Mouse (Mus musculus) embryo, embryonic 9.5 days (tissue): ENCODE measurements around the gene Phyh.
"Not testable (repeated sequence)": the region's sequence is repeated elsewhere in the genome, so short reads cannot be mapped to it uniquely, and the experiment has no call there.

Experiments used
- DNase-seq: peaks from one replicate; pipeline ENCODE4 v3.0.0-alpha.2; 2017; ENCODE audit errors: extremely low spot score

Gene Phyh

DNA sequence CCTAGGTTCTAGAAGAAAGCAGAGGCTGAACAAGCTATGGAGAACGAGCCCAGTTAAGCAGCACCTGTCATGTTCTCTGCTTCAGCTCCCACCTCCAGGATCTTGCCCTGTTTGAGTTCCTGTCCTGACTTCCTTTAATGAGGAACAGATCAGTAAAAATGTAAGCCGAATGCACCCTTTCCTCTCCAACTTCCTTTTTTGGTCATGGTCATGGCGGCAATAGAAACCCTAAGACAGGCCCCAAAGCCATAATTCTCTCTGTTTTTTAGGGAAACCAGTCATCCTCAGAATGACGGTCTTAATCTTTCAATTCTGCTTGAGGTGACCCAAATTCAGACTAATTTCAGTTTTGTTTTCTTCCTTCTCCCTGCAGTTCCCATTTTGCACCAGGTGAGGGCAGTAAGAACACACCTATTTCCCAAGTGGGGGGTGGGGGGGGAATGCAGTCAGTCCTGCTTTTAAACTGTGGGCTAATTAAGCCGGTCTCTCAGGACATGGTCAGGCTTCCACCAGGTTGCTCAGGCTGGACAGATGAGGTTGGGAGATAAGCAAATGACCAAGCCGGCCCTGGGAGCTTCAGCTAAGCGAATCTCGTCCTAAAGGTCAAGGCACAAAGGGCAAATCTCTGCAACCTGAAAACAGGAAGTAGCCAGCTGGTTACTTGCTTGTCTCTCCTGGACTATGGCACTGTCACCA is 1.3 kb upstream of the Phyh start:
- peak; percentile 74 for DNase-seq

DNA sequence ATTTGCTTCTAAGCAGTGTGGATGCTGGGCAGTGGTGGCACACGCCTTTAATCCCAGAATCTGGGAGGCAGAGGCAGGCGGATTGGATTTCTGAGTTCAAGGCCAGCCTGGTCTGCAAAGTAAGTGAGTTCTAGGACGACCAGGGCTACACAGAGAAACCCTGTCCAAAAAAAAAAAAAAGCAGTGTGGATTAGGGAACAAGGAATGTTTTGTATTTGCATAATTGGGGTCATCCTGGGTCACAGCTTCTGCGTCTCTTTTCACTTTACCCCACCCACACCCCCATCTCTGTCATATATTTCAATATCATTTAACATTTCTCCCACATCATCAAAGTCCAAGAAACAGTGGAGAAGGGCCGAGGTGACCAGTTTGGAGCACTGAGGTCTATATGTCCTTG is 2.2 kb downstream of the Phyh start:
- no peak for DNase-seq

DNA sequence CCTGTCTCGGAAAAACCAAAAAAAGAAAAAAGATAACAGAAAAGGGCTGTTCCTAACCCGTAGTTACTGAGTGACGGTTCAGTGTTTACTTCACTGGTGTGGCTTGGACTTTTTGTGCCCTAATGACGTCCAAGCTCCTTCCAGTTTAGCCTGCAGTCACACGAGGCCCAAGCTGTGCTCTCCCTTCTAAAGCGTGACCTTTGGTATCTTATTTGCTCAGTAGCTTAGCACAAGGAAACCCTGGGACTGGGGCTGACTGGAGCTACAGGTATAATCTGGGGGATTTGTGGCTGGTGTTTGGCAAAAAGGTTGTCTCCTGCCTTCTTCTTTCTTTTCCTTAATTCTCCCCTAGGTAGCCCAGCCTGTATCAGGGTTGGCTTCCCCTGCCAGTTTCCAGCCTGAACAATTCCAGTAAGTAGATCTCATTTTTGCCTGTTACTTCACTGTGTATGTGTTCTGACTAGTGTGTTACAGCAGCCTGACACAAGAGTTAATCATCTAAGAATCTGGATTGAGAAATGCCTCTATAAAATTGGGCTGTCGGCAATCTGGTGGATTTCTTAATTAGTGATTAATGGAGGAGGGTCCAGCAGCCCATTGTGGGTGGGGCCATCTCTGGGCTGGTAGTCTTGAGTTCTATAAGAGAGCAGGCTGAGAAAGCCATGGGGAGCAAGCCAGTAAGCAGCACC is 3.8 kb downstream of the Phyh start:
- DNase-seq, result no peak

DNA sequence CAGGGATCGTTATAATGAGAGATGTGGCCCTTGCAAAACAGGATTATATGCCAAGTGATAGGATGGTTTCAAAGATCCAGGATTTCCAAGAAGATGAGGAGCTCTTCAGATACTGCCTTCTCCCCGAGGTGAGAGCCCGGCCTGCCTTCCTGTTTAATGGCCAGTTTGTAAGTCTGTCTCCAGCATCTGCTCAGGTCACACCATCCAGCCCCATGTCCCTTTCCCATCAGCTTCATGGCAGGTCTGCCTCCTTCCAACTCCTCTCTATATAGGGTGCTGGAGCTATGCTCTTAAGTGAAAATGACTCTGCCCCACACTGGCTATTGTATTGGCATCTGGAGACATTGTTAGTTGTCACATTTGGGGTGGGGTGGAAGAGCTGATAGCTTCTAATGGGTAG is 8.6 kb downstream of the Phyh start:
- no peak for DNase-seq

DNA sequence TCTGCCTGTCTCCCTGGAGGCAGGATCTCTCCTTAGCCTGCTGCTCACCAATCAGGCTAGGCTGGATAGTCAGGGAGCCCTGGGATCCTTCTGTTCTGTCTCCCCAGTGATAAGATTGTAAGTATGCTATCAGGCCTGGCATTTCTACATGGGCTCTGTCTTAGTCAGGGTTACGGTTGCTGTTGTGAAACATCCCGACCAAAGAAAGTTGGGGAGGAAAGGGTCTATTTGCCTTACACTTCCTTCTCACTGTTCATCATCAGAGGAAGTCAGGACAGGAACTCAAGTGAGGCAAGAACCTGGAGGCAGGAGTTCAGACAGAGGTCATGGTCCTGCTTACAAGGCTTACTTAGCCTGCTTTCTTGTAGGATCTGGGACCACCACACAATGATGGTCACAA is 10.4 kb downstream of the Phyh start:
- no peak for DNase-seq

DNA sequence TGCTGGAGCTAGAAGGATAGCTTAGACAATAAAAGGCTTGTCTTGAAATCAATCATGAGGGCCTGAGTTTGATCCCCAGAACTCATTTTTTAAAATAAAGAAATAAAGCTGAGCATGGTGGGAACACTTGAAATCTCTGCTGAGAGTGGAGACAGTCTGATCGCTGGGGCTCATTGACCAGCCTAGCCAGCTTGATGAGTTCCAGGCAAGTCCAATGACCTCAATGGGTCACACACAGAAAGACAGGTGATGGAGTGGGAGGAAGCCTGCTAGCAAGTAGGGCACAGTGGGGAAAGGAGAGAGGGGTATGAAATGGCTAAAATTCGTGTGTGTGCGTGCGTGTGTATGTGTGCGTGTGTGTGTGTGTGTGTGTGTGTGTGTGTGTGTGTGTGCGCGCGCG is 15.7 kb downstream of the Phyh start:
- DNase-seq, result no peak

DNA sequence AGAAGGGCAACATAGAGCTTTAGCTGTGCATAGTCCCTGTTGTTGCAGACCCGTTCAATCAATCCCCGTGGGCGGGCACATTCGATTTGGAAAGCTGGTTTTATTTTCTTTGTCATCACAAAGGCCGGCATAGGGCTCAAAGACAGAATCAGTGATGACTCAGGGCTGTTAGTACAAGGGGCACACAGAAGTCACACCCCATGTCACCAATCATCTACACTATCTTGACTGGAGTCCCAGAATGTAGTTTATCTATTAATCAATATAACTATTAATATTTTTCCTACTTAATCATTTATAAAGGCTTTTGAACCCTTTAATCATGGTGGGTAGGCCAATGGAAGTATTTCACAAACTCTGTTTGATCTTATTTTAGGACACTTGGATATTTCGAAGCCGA is 19.1 kb downstream of the Phyh start:
- DNase-seq, result no peak

DNA sequence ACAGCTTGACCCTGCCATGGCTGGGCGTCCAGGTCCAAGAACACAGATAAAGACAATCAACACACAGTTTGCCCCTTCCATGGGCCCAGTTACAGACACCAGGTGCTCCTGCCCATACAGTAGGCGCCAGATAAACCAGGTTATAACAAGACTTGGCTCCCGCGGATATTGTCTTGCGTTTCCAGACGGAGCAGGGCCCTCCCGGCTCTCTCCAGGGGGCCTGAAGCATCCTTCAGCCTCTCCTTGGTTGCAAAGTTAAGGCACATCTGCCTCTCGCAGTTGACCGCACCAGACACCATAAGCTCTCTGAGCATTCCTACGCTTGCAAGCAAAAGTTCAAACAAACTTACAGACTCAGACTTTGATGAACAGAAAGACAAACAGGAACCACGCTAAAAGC is 22.0 kb downstream of the Phyh start:
- no peak for DNase-seq

DNA sequence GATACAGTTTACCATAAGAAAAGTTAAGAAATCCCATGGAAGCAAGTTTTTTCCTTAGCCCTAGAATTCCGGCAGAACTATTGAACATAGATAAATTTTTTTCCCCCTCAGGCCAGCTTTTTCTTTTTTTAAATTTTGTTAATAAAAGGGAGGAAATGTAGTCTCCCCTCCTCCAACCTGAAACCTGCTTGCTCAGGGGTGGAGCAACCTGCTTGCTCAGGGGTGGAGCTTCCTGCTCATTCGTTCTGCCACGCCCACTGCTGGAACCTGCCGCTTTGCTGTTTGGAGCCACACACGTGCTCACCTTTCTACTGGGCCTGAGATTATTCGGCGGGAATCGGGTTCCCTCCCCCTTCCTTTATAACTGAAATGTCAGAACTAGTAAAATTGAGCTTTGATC is 30.9 kb downstream of the Phyh start:
- DNase-seq, result not testable (repeated sequence)

DNA sequence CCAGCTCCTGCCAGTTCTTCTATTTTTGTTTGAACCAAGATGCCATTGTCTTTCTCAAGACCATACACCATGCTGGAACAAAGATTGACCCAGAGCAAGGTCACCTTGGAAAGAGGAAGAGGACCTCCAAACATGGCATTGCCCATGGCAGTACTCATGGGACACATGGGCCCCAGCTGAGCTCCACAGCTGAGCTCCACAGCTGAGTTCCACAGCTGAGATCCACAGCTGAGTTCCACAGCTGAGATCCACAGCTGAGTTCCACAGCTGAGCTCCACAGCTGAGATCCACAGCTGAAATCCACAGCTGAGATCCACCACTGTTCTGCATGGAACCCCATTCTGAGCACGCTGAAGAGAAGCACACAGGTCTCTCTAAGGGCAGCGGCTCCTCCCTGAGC is 32.2 kb downstream of the Phyh start:
- no peak for DNase-seq

DNA sequence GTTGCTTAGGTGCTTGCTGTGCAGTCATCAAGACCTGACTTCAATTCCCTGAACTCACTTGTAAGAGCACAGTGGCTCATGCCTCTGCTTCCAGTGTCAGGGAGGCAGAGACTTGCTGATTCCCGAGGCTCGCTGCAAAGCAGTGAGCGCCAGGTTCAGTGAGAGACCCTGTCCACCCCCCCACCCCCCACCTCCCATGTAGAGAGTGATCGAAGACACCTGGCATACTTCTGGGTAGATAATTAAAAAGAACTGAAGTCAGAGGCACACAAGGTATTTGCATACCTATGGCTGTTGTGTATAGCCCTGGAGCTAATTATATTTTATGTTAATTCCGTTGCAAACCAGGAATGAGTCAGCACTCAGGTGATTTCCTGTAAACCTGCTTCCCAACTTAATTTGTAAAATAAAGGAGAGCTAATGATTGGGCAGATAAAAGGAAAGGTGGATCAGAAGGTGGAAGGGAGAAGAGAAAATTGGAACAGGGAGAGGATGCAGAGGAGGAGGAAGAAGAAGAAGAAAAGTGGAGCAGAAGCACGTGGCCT is 35.5 kb downstream of the Phyh start:
- DNase-seq, result no peak

DNA sequence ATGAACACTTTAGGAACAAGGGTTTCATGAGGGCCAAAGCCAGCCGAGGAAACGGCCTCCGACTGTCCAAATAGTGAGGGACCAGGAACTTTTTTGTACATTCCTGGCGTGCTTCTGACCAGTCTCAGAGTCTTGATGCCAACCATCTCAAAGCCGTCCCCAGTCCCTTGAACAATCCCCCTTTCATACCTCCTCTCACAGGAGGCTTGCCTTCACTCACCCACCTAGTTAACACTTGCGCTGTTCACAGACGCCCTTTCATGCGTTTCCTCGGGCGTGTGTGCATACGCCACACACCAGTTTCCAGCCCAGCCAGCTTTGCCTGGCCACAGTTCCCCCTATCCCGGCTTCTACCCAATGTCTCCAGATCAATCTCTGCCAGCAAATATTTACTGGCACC is 39.2 kb downstream of the Phyh start:
- DNase-seq, result no peak

DNA sequence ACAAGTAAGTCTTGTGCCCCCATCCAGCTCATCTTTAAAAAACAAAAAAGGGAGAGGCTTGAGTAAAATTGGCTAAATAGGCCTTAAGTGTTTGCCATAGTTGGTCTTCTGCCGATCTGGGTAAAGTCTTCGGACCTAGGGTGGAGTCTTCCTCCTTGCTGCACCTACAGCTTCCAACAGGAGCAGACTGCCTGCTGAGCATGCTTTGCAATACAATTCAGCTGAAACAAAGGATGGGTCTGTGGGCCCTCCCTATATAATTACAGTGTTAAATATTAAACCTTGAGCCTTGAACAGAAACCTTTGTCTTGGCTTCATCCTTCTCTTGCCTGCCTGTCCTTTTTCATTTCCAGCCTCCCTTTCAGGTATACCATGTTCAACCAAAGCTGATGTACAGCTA is 49.0 kb downstream of the Phyh start:
- DNase-seq, result no peak

DNA sequence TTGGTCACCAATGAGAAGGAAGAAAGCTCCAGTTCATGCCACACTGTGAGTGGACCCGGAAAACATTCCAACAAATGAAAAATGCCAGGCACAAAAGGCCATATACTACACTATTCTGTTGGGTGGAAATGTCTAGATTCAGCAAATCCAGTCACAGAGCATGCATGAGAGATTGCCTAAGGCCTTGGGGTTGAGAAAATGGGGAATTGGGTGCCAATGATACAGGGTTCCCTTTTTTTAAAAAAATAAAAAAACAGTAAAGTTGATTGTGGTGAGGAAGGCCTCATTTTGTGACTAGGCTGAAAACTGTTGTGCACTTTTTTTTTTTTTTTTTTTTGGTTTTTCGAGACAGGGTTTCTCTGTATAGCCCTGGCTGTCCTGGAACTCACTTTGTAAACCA is 50.3 kb downstream of the Phyh start:
- no peak for DNase-seq

DNA sequence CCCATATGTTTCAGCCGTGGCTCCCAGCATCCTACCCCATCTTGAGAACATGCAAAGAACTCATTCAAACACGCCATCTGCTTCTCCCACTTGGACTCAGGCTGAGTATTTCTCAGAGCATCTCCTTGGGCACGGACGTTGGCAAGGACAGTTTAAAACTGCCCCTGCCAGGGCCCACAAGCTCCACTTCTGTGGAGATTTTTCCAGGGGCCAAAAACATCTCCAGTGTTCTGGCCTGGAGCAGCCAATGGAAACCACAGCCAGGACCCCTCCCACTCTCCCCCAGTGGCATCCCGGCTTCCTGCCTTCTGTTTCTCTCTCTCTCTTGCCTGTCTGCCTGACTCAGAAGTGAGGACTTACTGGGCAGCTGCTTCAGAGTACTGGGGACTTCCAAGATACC is 57.0 kb downstream of the Phyh start, which contains the start of gene Ucma:
Ucma (plus strand) TSS at position 316 of the 400 bp plus-strand sequence.
- DNase-seq, result no peak

DNA sequence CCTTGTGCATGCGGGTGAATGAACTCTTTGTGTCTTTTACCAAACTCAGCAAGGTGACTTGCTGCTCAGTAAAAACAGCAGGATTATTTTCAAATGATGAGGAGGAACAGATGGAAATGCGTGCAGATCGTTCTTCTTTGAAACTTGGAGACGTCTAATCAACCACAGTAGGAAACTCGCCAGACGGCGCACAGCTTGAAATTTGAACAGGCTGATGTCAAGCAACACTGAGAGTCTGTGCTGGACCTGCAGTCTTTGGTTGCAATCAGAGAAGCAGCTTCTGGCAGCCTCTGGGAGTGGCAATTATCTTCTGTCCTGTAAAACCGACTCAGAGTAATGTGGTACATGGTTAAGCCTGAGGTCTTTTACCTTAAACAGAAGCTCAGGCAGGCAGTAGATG is 59.3 kb downstream of the Phyh start:
- DNase-seq, result no peak

DNA sequence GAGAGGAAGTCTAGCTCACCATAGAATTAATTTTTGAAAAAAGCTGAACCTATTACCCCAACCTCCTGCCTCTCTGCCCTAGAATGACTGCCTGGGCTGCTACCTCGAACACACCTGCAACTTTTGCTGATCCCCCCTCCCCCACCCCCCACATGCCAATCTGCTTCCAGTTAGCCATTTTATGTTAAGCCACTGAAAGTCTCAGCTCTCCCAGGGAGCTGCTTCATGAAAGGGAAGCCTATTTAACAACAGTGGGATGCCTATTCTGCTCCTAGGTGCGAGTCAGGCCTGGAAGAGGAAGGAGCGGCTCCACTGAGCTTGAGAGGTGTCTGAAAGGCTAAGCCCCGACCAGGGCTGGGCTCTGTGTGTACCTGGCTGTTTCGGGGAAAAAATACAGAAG is 65.2 kb downstream of the Phyh start:
- DNase-seq, result no peak

DNA sequence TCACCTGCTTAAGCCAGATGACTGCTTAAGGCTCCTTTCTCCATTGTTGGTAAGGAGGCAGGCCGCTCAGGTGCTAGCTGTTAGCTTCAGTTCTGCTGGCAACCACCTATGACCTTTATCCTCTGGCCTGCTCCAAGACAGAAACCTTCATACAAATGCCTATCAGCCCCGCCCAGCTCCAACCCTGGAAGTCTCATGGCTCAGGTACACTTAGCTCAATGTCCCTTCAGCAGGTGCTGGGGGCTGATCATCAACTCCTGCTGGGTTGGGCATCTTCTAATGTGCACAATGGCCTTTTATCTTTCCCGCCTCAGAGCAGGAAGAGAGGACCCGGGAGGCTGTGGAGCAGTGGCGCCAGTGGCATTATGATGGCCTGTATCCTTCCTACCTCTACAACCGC is 66.2 kb downstream of the Phyh start:
- no peak for DNase-seq

DNA sequence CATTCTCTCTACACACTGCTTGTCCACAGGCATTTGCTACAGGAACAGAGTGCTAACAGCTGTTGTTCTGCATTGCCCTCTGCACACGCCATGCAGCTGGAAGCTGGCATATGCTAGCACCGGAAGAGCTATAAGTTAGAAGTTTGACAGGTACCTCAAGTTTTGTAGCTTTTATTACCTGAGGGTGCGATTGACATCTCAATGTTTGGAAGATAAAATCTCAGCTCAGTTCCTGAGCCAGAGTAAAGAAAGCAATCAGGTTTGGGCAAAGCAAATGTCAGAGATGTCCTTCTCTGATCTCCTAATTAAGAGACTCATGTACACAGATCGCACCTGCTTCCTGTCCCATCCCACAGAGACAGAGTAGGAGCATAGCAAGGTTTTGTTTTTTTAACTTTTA is 68.0 kb downstream of the Phyh start:
- no peak for DNase-seq

DNA sequence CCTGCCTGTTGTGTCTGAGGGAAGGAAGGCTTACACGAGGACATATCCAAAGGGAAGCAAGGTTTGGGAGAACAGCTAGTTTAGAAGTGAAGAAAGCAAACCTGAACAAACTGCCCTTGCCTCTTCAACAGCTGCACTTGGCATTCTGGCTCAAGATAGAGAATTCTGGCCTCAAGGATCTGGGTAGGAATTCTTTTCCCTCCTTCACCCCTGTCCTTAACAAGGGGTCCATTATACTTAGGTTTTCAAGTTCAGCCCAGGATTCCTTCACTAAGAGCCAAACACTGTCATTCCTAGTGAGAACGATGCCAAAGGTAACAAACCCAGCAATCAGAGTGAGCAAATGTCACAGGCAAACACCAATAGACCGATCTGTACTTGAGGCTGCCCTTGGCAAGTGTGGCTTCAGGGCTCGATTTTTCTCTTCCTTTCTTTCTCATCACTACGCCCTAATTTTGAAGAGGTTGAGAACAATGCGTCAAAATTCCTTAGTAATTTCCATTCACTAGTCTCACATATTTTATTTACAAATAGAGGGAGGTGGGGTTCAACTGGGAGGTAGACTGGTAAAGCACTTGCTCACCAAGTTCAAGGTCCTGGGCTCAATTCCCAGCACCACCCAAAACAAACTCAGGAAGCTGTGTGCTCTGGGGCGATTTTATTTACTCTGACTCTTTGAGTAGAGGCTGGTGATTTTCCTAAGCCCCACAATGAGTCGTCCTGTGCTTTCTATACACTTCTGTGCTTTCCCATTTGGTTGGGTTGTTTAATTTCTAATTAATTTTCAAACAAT is 68.8 kb downstream of the Phyh start:
- DNase-seq, result no peak
